Mouse (Mus musculus): Measurements from ENCODE around the gene Gm49405. TPM values are rescaled to one million over a fixed set of nuclear protein-coding genes. Genes with fewer than 3 reads are reported as not detected.
"Not testable (repeated sequence)": the region's sequence is repeated elsewhere in the genome, so short reads cannot be mapped to it uniquely, and the experiment has no call there.

The Gm49405 gene
- polyA plus RNA-seq, 1 experiment from 2014 or later: 1.8 TPM

- Histone ChIP-seq H3K4me1 (ENCODE audit: control insufficient read depth, insufficient read depth, low read length) (no peaks in the 10 kb centered on the region), H3K9me3 (ENCODE audit: control insufficient read depth, low read length) (no peaks in the 10 kb centered on the region), H3K27me3 (ENCODE audit: control insufficient read depth, insufficient read depth, low read length) (no peaks in the 10 kb centered on the region), H3K9ac (ENCODE audit: low read length) (no peak overlapping the region), H3K27ac (ENCODE audit: low read depth, low read length) (no peak overlapping the region), H3K4me2 (ENCODE audit: low read depth) (no peak overlapping the region), H3K4me3 (ENCODE audit: low read depth, low read length) (no peak overlapping the region), H3K36me3 (ENCODE audit: control insufficient read depth, insufficient read depth, low read length) (no peaks in the 10 kb centered on the region)
- 94% methylated on average over 5 of the region's 5 CpGs for WGBS
- no peak for ATAC-seq (ENCODE audit: insufficient read depth, low FRiP score, low TSS enrichment)
- DNase-seq (ENCODE audit: low spot score): no peak
These were observed 40.2 kb upstream of the Gm49405 start for GRCm38 (mm10) chr19:3960211-3960610.

GRCm38 (mm10) chr19:3961805-3962204 lies 38.6 kb upstream of the Gm49405 start:
- H3K36me3 ChIP-seq (ENCODE audit: control insufficient read depth, insufficient read depth, low read length); ATAC-seq (ENCODE audit: insufficient read depth, low FRiP score, low TSS enrichment); H3K9ac ChIP-seq (ENCODE audit: low read length); H3K4me3 ChIP-seq (ENCODE audit: low read depth, low read length); H3K27ac ChIP-seq (ENCODE audit: low read depth, low read length); H3K27me3 ChIP-seq (ENCODE audit: control insufficient read depth, insufficient read depth, low read length); H3K4me1 ChIP-seq (ENCODE audit: control insufficient read depth, insufficient read depth, low read length); H3K9me3 ChIP-seq (ENCODE audit: control insufficient read depth, low read length); DNase-seq (ENCODE audit: low spot score); H3K4me2 ChIP-seq (ENCODE audit: low read depth): not testable (repeated sequence)
- WGBS: 88% methylated on average over 6 of the region's 6 CpGs

GRCm38 (mm10) chr19:3962469-3962868 lies 38.0 kb upstream of the Gm49405 start:
- Histone ChIP-seq H3K9me3 (ENCODE audit: control insufficient read depth, low read length) (no peaks in the 10 kb centered on the region), H3K4me3 (ENCODE audit: low read depth, low read length) (no peak overlapping the region), H3K27ac (ENCODE audit: low read depth, low read length) (no peak overlapping the region), H3K4me2 (ENCODE audit: low read depth) (no peak overlapping the region), H3K9ac (ENCODE audit: low read length) (no peak overlapping the region), H3K27me3 (ENCODE audit: control insufficient read depth, insufficient read depth, low read length) (no peaks in the 10 kb centered on the region), H3K4me1 (ENCODE audit: control insufficient read depth, insufficient read depth, low read length) (no peaks in the 10 kb centered on the region), H3K36me3 (ENCODE audit: control insufficient read depth, insufficient read depth, low read length) (no peaks in the 10 kb centered on the region)
- DNase-seq (ENCODE audit: low spot score) (no peak), ATAC-seq (ENCODE audit: insufficient read depth, low FRiP score, low TSS enrichment) (no peak)
- WGBS: 14% methylated on average over 2 of the region's 2 CpGs

- Histone ChIP-seq H3K4me3 (ENCODE audit: low read depth, low read length) (no peak overlapping the region), H3K4me1 (ENCODE audit: control insufficient read depth, insufficient read depth, low read length) (no peaks in the 10 kb centered on the region), H3K27me3 (ENCODE audit: control insufficient read depth, insufficient read depth, low read length) (no peaks in the 10 kb centered on the region), H3K4me2 (ENCODE audit: low read depth) (no peak overlapping the region), H3K36me3 (ENCODE audit: control insufficient read depth, insufficient read depth, low read length) (no peaks in the 10 kb centered on the region), H3K9me3 (ENCODE audit: control insufficient read depth, low read length) (no peaks in the 10 kb centered on the region), H3K27ac (ENCODE audit: low read depth, low read length) (no peak overlapping the region), H3K9ac (ENCODE audit: low read length) (no peak overlapping the region)
- no peak for DNase-seq (ENCODE audit: low spot score)
- WGBS: 77% methylated on average over 4 of the region's 4 CpGs
- no peak for ATAC-seq (ENCODE audit: insufficient read depth, low FRiP score, low TSS enrichment)
These were observed 36.4 kb upstream of the Gm49405 start for GRCm38 (mm10) chr19:3964030-3964429.

GRCm38 (mm10) chr19:3966330-3967075 lies 33.9 kb upstream of the Gm49405 start:
- no peak overlapping the region for H3K4me2 ChIP-seq (ENCODE audit: low read depth)
- H3K4me1 ChIP-seq (ENCODE audit: control insufficient read depth, insufficient read depth, low read length): no peaks in the 10 kb centered on the region
- ATAC-seq (ENCODE audit: insufficient read depth, low FRiP score, low TSS enrichment) (no peak), DNase-seq (ENCODE audit: low spot score) (no peak)
- H3K27me3 ChIP-seq (ENCODE audit: control insufficient read depth, insufficient read depth, low read length): no peaks in the 10 kb centered on the region
- H3K36me3 ChIP-seq (ENCODE audit: control insufficient read depth, insufficient read depth, low read length): no peaks in the 10 kb centered on the region
- no peak overlapping the region for H3K9ac ChIP-seq (ENCODE audit: low read length)
- WGBS: 70% methylated on average over 11 of the region's 11 CpGs
- no peak overlapping the region for H3K27ac ChIP-seq (ENCODE audit: low read depth, low read length)
- no peak overlapping the region for H3K4me3 ChIP-seq (ENCODE audit: low read depth, low read length)
- no peaks in the 10 kb centered on the region for H3K9me3 ChIP-seq (ENCODE audit: control insufficient read depth, low read length)

GRCm38 (mm10) chr19:3967258-3967657 lies 33.2 kb upstream of the Gm49405 start:
- no peak for ATAC-seq (ENCODE audit: insufficient read depth, low FRiP score, low TSS enrichment)
- Histone ChIP-seq H3K9me3 (ENCODE audit: control insufficient read depth, low read length) (no peaks in the 10 kb centered on the region), H3K9ac (ENCODE audit: low read length) (no peak overlapping the region), H3K36me3 (ENCODE audit: control insufficient read depth, insufficient read depth, low read length) (no peaks in the 10 kb centered on the region), H3K27me3 (ENCODE audit: control insufficient read depth, insufficient read depth, low read length) (no peaks in the 10 kb centered on the region), H3K27ac (ENCODE audit: low read depth, low read length) (no peak overlapping the region), H3K4me1 (ENCODE audit: control insufficient read depth, insufficient read depth, low read length) (no peaks in the 10 kb centered on the region), H3K4me3 (ENCODE audit: low read depth, low read length) (no peak overlapping the region), H3K4me2 (ENCODE audit: low read depth) (no peak overlapping the region)
- no peak for DNase-seq (ENCODE audit: low spot score)
- 69% methylated on average over 3 of the region's 3 CpGs for WGBS

- Histone ChIP-seq H3K4me3 (ENCODE audit: low read depth, low read length) (no peak within 1 kb of the TSS), H3K9ac (ENCODE audit: low read length) (no peak within 1 kb of the TSS), H3K4me1 (ENCODE audit: control insufficient read depth, insufficient read depth, low read length) (no peaks in the 10 kb centered on the region), H3K27me3 (ENCODE audit: control insufficient read depth, insufficient read depth, low read length) (no peaks in the 10 kb centered on the region), H3K9me3 (ENCODE audit: control insufficient read depth, low read length) (no peaks in the 10 kb centered on the region), H3K36me3 (ENCODE audit: control insufficient read depth, insufficient read depth, low read length) (no peaks in the 10 kb centered on the region), H3K4me2 (ENCODE audit: low read depth) (no peak within 1 kb of the TSS), H3K27ac (ENCODE audit: low read depth, low read length) (no peak within 1 kb of the TSS)
- ATAC-seq (ENCODE audit: insufficient read depth, low FRiP score, low TSS enrichment): no peak
- 46% methylated on average over 9 of the region's 9 CpGs for WGBS
- no peak for DNase-seq (ENCODE audit: low spot score)
These were observed 28.2 kb upstream of the Gm49405 start, which contains the start of gene Aldh3b2 for GRCm38 (mm10) chr19:3972229-3972628. Gene Aldh3b2, plus strand, starts transcription at chr19:3972328.

- not testable (repeated sequence) for H3K36me3 ChIP-seq (ENCODE audit: control insufficient read depth, insufficient read depth, low read length); H3K4me3 ChIP-seq (ENCODE audit: low read depth, low read length); ATAC-seq (ENCODE audit: insufficient read depth, low FRiP score, low TSS enrichment); H3K9ac ChIP-seq (ENCODE audit: low read length); H3K27me3 ChIP-seq (ENCODE audit: control insufficient read depth, insufficient read depth, low read length); H3K9me3 ChIP-seq (ENCODE audit: control insufficient read depth, low read length); H3K4me2 ChIP-seq (ENCODE audit: low read depth); H3K4me1 ChIP-seq (ENCODE audit: control insufficient read depth, insufficient read depth, low read length); H3K27ac ChIP-seq (ENCODE audit: low read depth, low read length); DNase-seq (ENCODE audit: low spot score)
- WGBS: 92% methylated on average over 6 of the region's 6 CpGs
These were observed 25.8 kb upstream of the Gm49405 start for GRCm38 (mm10) chr19:3974608-3975007.

- DNase-seq (ENCODE audit: low spot score) (no peak), ATAC-seq (ENCODE audit: insufficient read depth, low FRiP score, low TSS enrichment) (no peak)
- Histone ChIP-seq H3K4me3 (ENCODE audit: low read depth, low read length) (no peak overlapping the region), H3K4me1 (ENCODE audit: control insufficient read depth, insufficient read depth, low read length) (no peaks in the 10 kb centered on the region), H3K27ac (ENCODE audit: low read depth, low read length) (no peak overlapping the region), H3K9me3 (ENCODE audit: control insufficient read depth, low read length) (no peaks in the 10 kb centered on the region), H3K27me3 (ENCODE audit: control insufficient read depth, insufficient read depth, low read length) (no peaks in the 10 kb centered on the region), H3K36me3 (ENCODE audit: control insufficient read depth, insufficient read depth, low read length) (no peaks in the 10 kb centered on the region), H3K4me2 (ENCODE audit: low read depth) (no peak overlapping the region), H3K9ac (ENCODE audit: low read length) (no peak overlapping the region)
- 72% methylated on average over 2 of the region's 2 CpGs for WGBS
These were observed 24.6 kb upstream of the Gm49405 start for GRCm38 (mm10) chr19:3975866-3976265.

Data from neural tube, embryonic 11.5 days (tissue).